Mouse (Mus musculus): ENCODE data around the gene Nop9. TPM values are rescaled to one million over a fixed set of nuclear protein-coding genes. Genes with fewer than 3 reads are reported as not detected.
A peak's percentile ranks its signal among the peaks of the same experiment; 100 is the strongest.

Nop9 gene
- polyA plus RNA-seq, 1 experiment from 2014 or later: 16.2 TPM

- Histone ChIP-seq H3K27me3 (replicated peaks; ENCODE audit: insufficient read depth, low read length) (no peaks in the 10 kb centered on the region), H3K36me3 (ENCODE audit: insufficient read depth, low read length) (no peaks in the 10 kb centered on the region), H3K9me3 (ENCODE audit: low read length) (no peaks in the 10 kb centered on the region), H3K9ac (replicated peaks; ENCODE audit: low read depth) (no peak overlapping the region), H3K4me2 (replicated peaks; ENCODE audit: low read depth, low read length) (no peak overlapping the region), H3K4me1 (ENCODE audit: insufficient read depth, low read depth, low read length) (peaks cover 9% of the 10 kb centered on the region; the same call in 1 of the 2 replicates), H3K4me3 (ENCODE audit: low read depth, low read length) (no peak overlapping the region), H3K27ac (ENCODE audit: low read length) (no peak overlapping the region)
- TF ChIP-seq EP300 (IDR thresholded peaks at IDR 0.05) (no peak), CTCF (IDR thresholded peaks at IDR 0.05) (no peak)
- WGBS: 69% methylated on average over 16 of the region's 16 CpGs
- ATAC-seq (no peak), DNase-seq (ENCODE audit: low spot score) (no peak)
Observed at GRCm38 (mm10) chr14:55769087-55769703, 23.7 kb downstream of the Nop9 start.

- no peaks in the 10 kb centered on the region for H3K9me3 ChIP-seq (ENCODE audit: low read length)
- H3K27ac ChIP-seq (ENCODE audit: low read length): no peak overlapping the region
- no peak overlapping the region for H3K4me3 ChIP-seq (ENCODE audit: low read depth, low read length)
- H3K36me3 ChIP-seq (ENCODE audit: insufficient read depth, low read length): no peaks in the 10 kb centered on the region
- H3K4me2 ChIP-seq (replicated peaks; ENCODE audit: low read depth, low read length): no peak overlapping the region
- no peak overlapping the region for H3K9ac ChIP-seq (replicated peaks; ENCODE audit: low read depth)
- no peaks in the 10 kb centered on the region for H3K4me1 ChIP-seq (ENCODE audit: insufficient read depth, low read depth, low read length)
- DNase-seq (ENCODE audit: low spot score): no peak
- 34% methylated on average over 7 of the region's 7 CpGs for WGBS
- TF ChIP-seq CTCF (IDR thresholded peaks at IDR 0.05): no peak
- no peak for TF ChIP-seq EP300 (IDR thresholded peaks at IDR 0.05)
- 0 out of 2 replicates have a peak, but pooled peaks cover 3% of the 10 kb centered on the region for H3K27me3 ChIP-seq (replicated peaks; ENCODE audit: insufficient read depth, low read length)
- ATAC-seq: no peak
Observed at GRCm38 (mm10) chr14:55776711-55777110, 31.2 kb downstream of the Nop9 start.

- ATAC-seq (no peak), DNase-seq (ENCODE audit: low spot score) (no peak)
- no peaks in the 10 kb centered on the region for H3K4me1 ChIP-seq (ENCODE audit: insufficient read depth, low read depth, low read length)
- TF ChIP-seq CTCF (IDR thresholded peaks at IDR 0.05) (no peak), EP300 (IDR thresholded peaks at IDR 0.05) (no peak)
- no peak overlapping the region for H3K4me3 ChIP-seq (ENCODE audit: low read depth, low read length)
- no peak overlapping the region for H3K27ac ChIP-seq (ENCODE audit: low read length)
- no peaks in the 10 kb centered on the region for H3K9me3 ChIP-seq (ENCODE audit: low read length)
- H3K9ac ChIP-seq (replicated peaks; ENCODE audit: low read depth): no peak overlapping the region
- H3K27me3 ChIP-seq (replicated peaks; ENCODE audit: insufficient read depth, low read length): 0 out of 2 replicates have a peak, but pooled peaks cover 7% of the 10 kb centered on the region
- H3K4me2 ChIP-seq (replicated peaks; ENCODE audit: low read depth, low read length): no peak overlapping the region
- WGBS: 24% methylated on average over 3 of the region's 3 CpGs
- H3K36me3 ChIP-seq (ENCODE audit: insufficient read depth, low read length): no peaks in the 10 kb centered on the region
Observed at GRCm38 (mm10) chr14:55777176-55777575, 31.7 kb downstream of the Nop9 start.

GRCm38 (mm10) chr14:55777806-55778205, 32.3 kb downstream of the Nop9 start:
- TF ChIP-seq EP300 (IDR thresholded peaks at IDR 0.05) (no peak), CTCF (IDR thresholded peaks at IDR 0.05) (no peak)
- no peaks in the 10 kb centered on the region for H3K9me3 ChIP-seq (ENCODE audit: low read length)
- no peak overlapping the region for H3K9ac ChIP-seq (replicated peaks; ENCODE audit: low read depth)
- DNase-seq (ENCODE audit: low spot score) (no peak), ATAC-seq (no peak)
- no peaks in the 10 kb centered on the region for H3K4me1 ChIP-seq (ENCODE audit: insufficient read depth, low read depth, low read length)
- no peaks in the 10 kb centered on the region for H3K36me3 ChIP-seq (ENCODE audit: insufficient read depth, low read length)
- H3K27ac ChIP-seq (ENCODE audit: low read length): no peak overlapping the region
- no peak overlapping the region for H3K4me3 ChIP-seq (ENCODE audit: low read depth, low read length)
- WGBS: 72% methylated on average over 11 of the region's 11 CpGs
- H3K27me3 ChIP-seq (replicated peaks; ENCODE audit: insufficient read depth, low read length): 0 out of 2 replicates have a peak, but pooled peaks cover 7% of the 10 kb centered on the region
- H3K4me2 ChIP-seq (replicated peaks; ENCODE audit: low read depth, low read length): no peak overlapping the region

- Histone ChIP-seq H3K4me1 (ENCODE audit: insufficient read depth, low read depth, low read length) (no peaks in the 10 kb centered on the region), H3K9me3 (ENCODE audit: low read length) (no peaks in the 10 kb centered on the region), H3K36me3 (ENCODE audit: insufficient read depth, low read length) (no peaks in the 10 kb centered on the region), H3K27me3 (replicated peaks; ENCODE audit: insufficient read depth, low read length) (0 out of 2 replicates have a peak, but pooled peaks cover 7% of the 10 kb centered on the region), H3K4me2 (replicated peaks; ENCODE audit: low read depth, low read length) (no peak overlapping the region), H3K4me3 (ENCODE audit: low read depth, low read length) (no peak overlapping the region), H3K27ac (ENCODE audit: low read length) (no peak overlapping the region), H3K9ac (replicated peaks; ENCODE audit: low read depth) (no peak overlapping the region)
- WGBS: 88% methylated on average over 15 of the region's 15 CpGs
- no peak for DNase-seq (ENCODE audit: low spot score)
- TF ChIP-seq EP300 (IDR thresholded peaks at IDR 0.05) (no peak), CTCF (IDR thresholded peaks at IDR 0.05) (no peak)
- no peak for ATAC-seq
Observed at GRCm38 (mm10) chr14:55778686-55779085, 33.2 kb downstream of the Nop9 start.

- no peak overlapping the region for H3K9ac ChIP-seq (replicated peaks; ENCODE audit: low read depth)
- no peaks in the 10 kb centered on the region for H3K4me1 ChIP-seq (ENCODE audit: insufficient read depth, low read depth, low read length)
- H3K27me3 ChIP-seq (replicated peaks; ENCODE audit: insufficient read depth, low read length): 0 out of 2 replicates have a peak, but pooled peaks cover 7% of the 10 kb centered on the region
- 36% methylated on average over 16 of the region's 16 CpGs for WGBS
- no peak overlapping the region for H3K27ac ChIP-seq (ENCODE audit: low read length)
- peak; percentile 49 for ATAC-seq
- no peaks in the 10 kb centered on the region for H3K9me3 ChIP-seq (ENCODE audit: low read length)
- no peak overlapping the region for H3K4me2 ChIP-seq (replicated peaks; ENCODE audit: low read depth, low read length)
- peak; percentile 81 for DNase-seq (ENCODE audit: low spot score)
- no peaks in the 10 kb centered on the region for H3K36me3 ChIP-seq (ENCODE audit: insufficient read depth, low read length)
- TF ChIP-seq EP300 (IDR thresholded peaks at IDR 0.05) (no peak), CTCF (IDR thresholded peaks at IDR 0.05) (no peak)
- no peak overlapping the region for H3K4me3 ChIP-seq (ENCODE audit: low read depth, low read length)
Observed at GRCm38 (mm10) chr14:55779656-55780055, 34.2 kb downstream of the Nop9 start.

Measured in lung, postnatal 0 days (tissue).